Mouse (Mus musculus) embryo, embryonic 11 days (tissue): ENCODE data around the gene Olfr481.

ENCODE experiments used
- DNase-seq: peaks from one replicate; pipeline ENCODE4 v3.0.0-alpha.2; 2015

Gene Olfr481

DNA sequence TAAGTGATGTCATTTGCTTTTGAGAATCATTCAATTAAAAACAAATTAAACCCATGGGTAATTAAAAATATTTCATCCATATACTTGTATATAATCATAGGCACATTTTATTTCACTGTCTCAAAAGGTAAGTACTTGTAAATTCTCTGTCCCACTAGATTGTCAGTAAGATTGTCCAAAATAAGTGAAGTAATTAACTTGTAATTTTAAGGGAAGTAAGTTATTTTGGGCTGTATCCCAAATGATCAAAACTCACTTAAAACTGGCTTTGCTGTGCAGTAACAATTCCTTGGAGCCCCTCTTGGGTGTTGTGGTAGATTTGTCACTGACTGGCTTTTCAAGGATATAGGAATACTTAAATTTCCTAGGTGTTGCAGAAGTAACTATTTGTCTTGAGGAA, at the start of gene Olfr481:
TSS of gene Olfr481 (plus strand) at position 301 of the 400 bp plus-strand sequence.
- no peak for DNase-seq

DNA sequence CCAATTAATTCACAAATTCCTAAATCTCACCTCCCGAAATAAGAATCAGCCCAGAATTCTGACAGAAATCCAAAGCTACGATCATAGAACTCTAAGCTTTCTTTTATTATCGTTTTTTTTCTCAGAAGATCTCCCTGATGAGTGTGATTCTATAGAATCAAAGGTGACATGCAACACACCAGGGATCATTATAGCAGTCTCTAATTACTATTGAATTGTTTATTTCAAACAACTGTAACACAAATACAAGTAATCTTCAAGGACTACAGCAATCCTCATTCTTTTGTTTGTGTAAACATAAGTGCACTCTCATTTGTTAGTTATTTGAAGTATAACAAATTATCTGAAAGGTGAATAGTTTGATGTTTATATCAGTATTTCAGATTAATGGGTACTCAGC, 45.8 kb upstream of the Olfr481 start, which contains the start of gene Olfr478:
TSS of gene Olfr478 (minus strand) at position 101 of the 400 bp plus-strand sequence.
- DNase-seq: no peak

DNA sequence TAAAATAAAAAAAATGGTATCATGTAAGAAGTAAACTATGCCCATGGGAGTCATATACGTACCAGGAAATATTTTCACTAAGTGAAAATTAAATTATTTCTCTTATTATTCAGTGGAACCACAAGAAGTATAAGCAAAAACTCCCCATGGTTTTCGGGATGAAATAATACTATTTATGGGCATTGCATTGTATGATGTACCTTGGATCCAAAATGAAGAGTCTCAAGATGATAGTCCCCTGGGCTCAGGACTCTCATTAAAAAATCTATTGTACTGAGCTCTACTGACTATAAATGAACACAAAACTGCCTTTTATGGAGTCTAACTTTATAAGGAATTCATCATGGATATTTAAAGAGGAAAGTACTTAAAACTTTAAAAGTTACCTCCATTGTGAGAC, 29.3 kb upstream of the Olfr481 start, which contains the start of gene Olfr479:
TSS of gene Olfr479 (plus strand) at position 301 of the 400 bp plus-strand sequence.
- no peak for DNase-seq

DNA sequence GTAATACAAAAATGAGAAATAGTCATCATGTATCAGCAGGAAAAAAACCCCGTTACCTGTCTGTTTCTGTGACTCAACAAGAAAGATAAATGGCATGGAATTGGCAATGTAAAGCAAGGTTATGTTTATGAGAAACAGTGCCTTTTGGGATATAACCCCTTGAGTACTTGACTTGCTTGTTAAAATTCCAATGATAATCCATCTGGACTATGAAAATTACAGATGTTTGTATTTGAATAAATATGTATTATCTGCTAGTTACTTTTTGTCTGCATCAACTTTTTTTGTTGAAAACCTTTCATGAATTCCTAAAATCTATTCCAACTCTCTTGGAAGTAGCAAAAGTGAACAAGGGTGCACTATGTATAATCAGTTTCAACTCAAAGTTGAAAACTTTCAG, 12.4 kb upstream of the Olfr481 start, which contains the start of gene Olfr480:
TSS of gene Olfr480 (minus strand) at position 101 of the 400 bp plus-strand sequence.
- DNase-seq: no peak

DNA sequence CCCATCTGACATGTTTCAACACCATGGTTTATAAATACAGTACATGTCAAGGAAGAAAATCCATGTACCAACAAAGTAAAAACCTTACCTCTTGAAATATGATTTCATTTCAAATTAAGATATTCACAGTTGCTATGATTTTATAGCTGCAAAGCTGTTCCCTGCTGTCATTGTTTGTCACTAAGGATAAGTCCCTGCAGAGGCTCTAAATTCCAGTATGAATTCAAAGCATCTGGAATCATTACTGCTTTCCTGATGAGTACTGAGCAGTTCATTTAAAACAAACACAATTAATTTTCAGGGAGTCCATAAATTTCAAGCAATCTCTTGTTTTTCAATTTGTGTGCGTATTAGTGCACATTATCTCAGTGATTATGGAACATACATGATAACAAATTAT, 17.8 kb downstream of the Olfr481 start, which contains the start of gene Olfr482:
TSS of gene Olfr482 (minus strand) at position 101 of the 400 bp plus-strand sequence.
- no peak for DNase-seq

DNA sequence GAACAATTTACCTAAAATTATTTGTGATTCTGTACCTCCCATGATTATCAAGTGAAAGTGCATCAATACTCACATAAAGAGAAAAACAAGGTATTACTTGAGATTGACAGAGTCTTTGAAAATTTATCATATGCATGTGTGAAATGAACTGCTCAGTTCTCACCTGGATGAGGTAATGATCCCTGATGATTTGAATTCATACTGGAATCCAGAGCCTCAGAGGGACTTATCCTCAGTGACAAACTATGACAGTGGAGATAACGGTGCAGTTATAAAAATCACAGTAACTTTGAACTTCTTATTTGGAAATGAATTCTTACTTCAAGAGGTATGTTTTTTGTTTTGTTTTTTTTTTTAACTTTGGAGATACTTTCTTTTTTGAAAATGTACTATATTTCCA, 20.9 kb downstream of the Olfr481 start, which contains the start of gene Olfr483:
TSS of gene Olfr483 (plus strand) at position 301 of the 400 bp plus-strand sequence.
- no peak for DNase-seq

DNA sequence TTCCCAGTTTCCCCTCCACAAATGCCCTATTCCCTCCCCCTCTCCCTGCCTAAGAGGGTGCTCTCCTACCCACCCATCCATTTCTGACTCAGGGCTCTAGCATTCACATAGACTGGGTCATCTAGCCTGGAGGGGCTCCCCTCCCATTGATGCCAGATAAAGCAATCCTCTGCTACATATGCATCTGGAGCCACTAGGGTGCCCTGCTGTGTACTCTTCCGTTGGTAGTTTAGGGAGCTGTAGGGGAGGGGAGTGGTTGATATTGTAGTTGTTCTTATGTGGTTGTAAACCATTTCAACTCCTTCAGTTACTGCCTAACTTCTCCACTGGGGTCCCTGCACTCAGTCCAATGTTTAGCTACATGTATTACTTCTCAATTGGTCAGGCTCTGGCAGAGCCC, 41.0 kb downstream of the Olfr481 start:
- no peak for DNase-seq

DNA sequence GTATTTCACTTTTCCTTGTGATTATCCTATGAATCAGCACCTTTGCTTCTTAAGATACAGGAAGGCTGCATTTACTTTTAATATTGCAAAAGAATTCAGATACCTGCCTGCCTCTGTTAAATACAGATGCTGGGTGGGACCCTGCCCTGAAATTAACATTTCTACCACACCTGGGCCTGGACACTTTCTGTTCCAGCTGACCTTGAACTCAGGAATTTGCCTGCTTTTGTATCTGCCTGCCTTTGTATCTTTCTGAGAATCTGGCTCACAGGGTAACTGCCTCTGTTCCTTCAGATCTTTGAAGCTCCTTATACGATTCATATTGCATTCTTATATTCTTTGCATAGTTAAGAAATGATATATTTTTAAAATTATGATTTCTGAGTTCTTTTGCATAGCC, 41.8 kb downstream of the Olfr481 start:
- no peak for DNase-seq

DNA sequence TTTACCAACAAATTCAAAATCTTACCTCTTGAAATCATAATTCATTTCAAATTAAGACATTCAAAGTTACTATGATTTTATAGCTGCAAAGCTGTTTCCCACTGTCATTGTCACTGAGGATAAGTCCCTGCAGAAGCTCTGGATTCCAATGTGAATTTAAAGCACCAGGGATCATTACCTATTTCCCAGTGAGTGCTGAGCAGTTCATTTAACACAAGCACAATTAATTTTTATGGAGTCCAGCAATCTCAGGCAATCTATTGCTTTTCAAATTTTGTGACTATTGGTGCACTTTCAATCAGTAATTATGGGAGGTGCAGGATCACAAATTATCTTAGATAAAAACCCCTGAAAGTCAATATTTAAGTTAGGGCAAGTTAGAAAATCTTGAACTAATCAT, 47.7 kb downstream of the Olfr481 start, which contains the start of gene Olfr484:
TSS of gene Olfr484 (minus strand) at position 101 of the 400 bp plus-strand sequence.
- DNase-seq: no peak
